Mouse (Mus musculus) erythroid progenitor cell, adult 5-6 weeks (primary cell): Measurements from ENCODE around the gene Dmrtb1. TPM values are rescaled to one million over a fixed set of nuclear protein-coding genes. Genes with fewer than 3 reads are reported as not detected.
A peak's percentile ranks its signal among the peaks of the same experiment; 100 is the strongest.

ENCODE experiments used
- ATAC-seq: replicated peaks from 2 replicates; pipeline ENCODE4 v1.8.0; 2016; ENCODE audit warnings: moderate number of reproducible peaks, mild to moderate bottlenecking, moderate TSS enrichment, inconsistent platforms; ENCODE audit not compliant: poor library complexity, low FRiP score, severe bottlenecking
- total RNA-seq, 2 experiments: library from RNA; stranded (forward) in 1 of 2; stranded (reverse) in 1 of 2; fragments of 150-400 nt in 1 of 2; fragments of 186-747, 209-891 nt in 1 of 2; gene quantifications; 2 replicates each; pipeline versions ENCODE4 v1.2.3 to v1.2.4; 2015 to 2017; ENCODE audit warnings: low replicate concordance in 2 of 2

The Dmrtb1 gene
- total RNA-seq, 2 experiments from 2014 or later: not detected

- ATAC-seq: no peak
These were observed 849 bp downstream of the Dmrtb1 start for GRCm38 (mm10) chr4:107683006-107683756.

- ATAC-seq: no peak
These were observed 2.8 kb downstream of the Dmrtb1 start for GRCm38 (mm10) chr4:107681099-107681849.

GRCm38 (mm10) chr4:107680311-107681098, 3.5 kb downstream of the Dmrtb1 start:
- no peak for ATAC-seq

GRCm38 (mm10) chr4:107675645-107676044, 8.4 kb downstream of the Dmrtb1 start:
- ATAC-seq: no peak

- no peak for ATAC-seq
These were observed 9.7 kb downstream of the Dmrtb1 start for GRCm38 (mm10) chr4:107674322-107674644.

GRCm38 (mm10) chr4:107673638-107674321, 10.2 kb downstream of the Dmrtb1 start:
- no peak for ATAC-seq

GRCm38 (mm10) chr4:107670731-107671130, 13.3 kb downstream of the Dmrtb1 start:
- no peak for ATAC-seq

- ATAC-seq: no peak
These were observed 15.5 kb downstream of the Dmrtb1 start for GRCm38 (mm10) chr4:107668514-107668913.

- ATAC-seq: no peak
These were observed 23.4 kb downstream of the Dmrtb1 start for GRCm38 (mm10) chr4:107660649-107661048.

- ATAC-seq: no peak
These were observed 30.8 kb downstream of the Dmrtb1 start for GRCm38 (mm10) chr4:107653280-107653643.

- peak; percentile 61; the same call in 1 of the 2 replicates for ATAC-seq
These were observed 31.3 kb downstream of the Dmrtb1 start for GRCm38 (mm10) chr4:107652598-107653279.

- no peak for ATAC-seq
These were observed 33.0 kb downstream of the Dmrtb1 start for GRCm38 (mm10) chr4:107651021-107651496.

GRCm38 (mm10) chr4:107648959-107649485, 35.0 kb downstream of the Dmrtb1 start:
- ATAC-seq: no peak

GRCm38 (mm10) chr4:107641624-107642023, 42.4 kb downstream of the Dmrtb1 start:
- no peak for ATAC-seq

- ATAC-seq: no peak
These were observed 45.7 kb downstream of the Dmrtb1 start for GRCm38 (mm10) chr4:107638303-107638702.

GRCm38 (mm10) chr4:107637670-107638069, 46.4 kb downstream of the Dmrtb1 start:
- no peak for ATAC-seq

- ATAC-seq: no peak
These were observed 47.9 kb downstream of the Dmrtb1 start for GRCm38 (mm10) chr4:107636099-107636498.

GRCm38 (mm10) chr4:107634631-107635030, 49.4 kb downstream of the Dmrtb1 start:
- no peak for ATAC-seq

- ATAC-seq: no peak
These were observed 55.1 kb downstream of the Dmrtb1 start for GRCm38 (mm10) chr4:107628921-107629411.
